Mouse (Mus musculus) lung, postnatal 0 days (tissue): Measurements from ENCODE around the gene Cntn4. TPM values are rescaled to one million over a fixed set of nuclear protein-coding genes. Genes with fewer than 3 reads are reported as not detected.

Experiments
- ATAC-seq: fragments of 200-750 bp; cut with Nextera tagmentation; 2 replicates; pipeline ENCODE4 v1.8.0; 2017; ENCODE audit warnings: moderate library complexity
- DNase-seq: peaks from one replicate; pipeline ENCODE4 v3.0.0-alpha.2; 2016; ENCODE audit warnings: low spot score
- H3K27ac ChIP-seq: fragments of 300-500 bp; sonication (generic); 2 replicates; pipeline ENCODE4 v1.5.1; 2014; ENCODE audit warnings: antibody characterized with exemption, mild to moderate bottlenecking, low read length, mixed read lengths
- H3K27me3 ChIP-seq: fragments of 300-500 bp; sonication (generic); replicated peaks from 2 replicates; pipeline ENCODE4 v1.6.1; 2014; ENCODE audit warnings: low read length, mixed read lengths; ENCODE audit not compliant: insufficient read depth
- H3K36me3 ChIP-seq: fragments of 300-500 bp; sonication (generic); 2 replicates; pipeline ENCODE4 v1.6.1; 2014; ENCODE audit warnings: low read length, mixed read lengths; ENCODE audit not compliant: insufficient read depth
- H3K4me1 ChIP-seq: fragments of 300-500 bp; sonication (generic); 2 replicates; pipeline ENCODE4 v1.6.1; 2014; ENCODE audit warnings: antibody characterized with exemption, low read depth, low read length, mixed read lengths; ENCODE audit not compliant: insufficient read depth
- H3K4me2 ChIP-seq: fragments of 300-500 bp; sonication (generic); replicated peaks from 2 replicates; pipeline ENCODE4 v1.6.1; 2014; ENCODE audit warnings: low read depth, mild to moderate bottlenecking, low read length, moderate library complexity, mixed read lengths
- H3K4me3 ChIP-seq: fragments of 300-500 bp; sonication (generic); 2 replicates; pipeline ENCODE4 v1.5.1; 2014; ENCODE audit warnings: low read depth, low read length
- H3K9ac ChIP-seq: fragments of 300-500 bp; sonication (generic); replicated peaks from 2 replicates; pipeline ENCODE4 v1.6.1; 2014; ENCODE audit warnings: low read depth, mild to moderate bottlenecking
- H3K9me3 ChIP-seq: fragments of 300-500 bp; sonication (generic); 2 replicates; pipeline ENCODE4 v1.6.1; 2016; ENCODE audit warnings: low read length, mixed read lengths
- CTCF ChIP-seq: IDR thresholded peaks from 2 replicates; pipeline ENCODE4 v1.5.1; 2016; ENCODE audit warnings: antibody characterized with exemption, mild to moderate bottlenecking
- EP300 ChIP-seq: IDR thresholded peaks from 2 replicates; pipeline ENCODE4 v1.6.1; 2016; ENCODE audit warnings: antibody characterized with exemption, mild to moderate bottlenecking, control low read depth
- WGBS: fragments of 180-500 bp; shearing (Covaris S2); extraction: QIAGEN DNeasy Blood & Tissue Kit; methylation state at CpG from one replicate; pipeline ENCODE4 v1.1.7; 2014; 5-methylcytosine and 5-hydroxymethylcytosine counted together
- polyA plus RNA-seq: library from polyadenylated mRNA; unstranded; fragments of >200 nt; fragmentation: Nextera tagmentation; extraction: Ambion mirVana; gene quantifications from 2 replicates; pipeline ENCODE4 v1.2.1, GENCODE M21; 2015

Cntn4 gene
- polyA plus RNA-seq, 1 experiment from 2014 or later = 0.12 TPM

- H3K4me3 ChIP-seq = no peak overlapping the region
- H3K9ac ChIP-seq = no peak overlapping the region
- H3K9me3 ChIP-seq = no peaks in the 10 kb centered on the region
- ATAC-seq = no peak
- H3K27me3 ChIP-seq = no peaks in the 10 kb centered on the region
- TF ChIP-seq CTCF (no peak), EP300 (no peak)
- H3K27ac ChIP-seq = no peak overlapping the region
- no peaks in the 10 kb centered on the region for H3K4me1 ChIP-seq
- WGBS = 66% methylated on average over 2 of the region's 2 CpGs
- no peak overlapping the region for H3K4me2 ChIP-seq
- H3K36me3 ChIP-seq = no peaks in the 10 kb centered on the region
- no peak for DNase-seq
These were observed 599.7 kb downstream of the Cntn4 start for GRCm38 (mm10) chr6:106277139-106277538.

DNA sequence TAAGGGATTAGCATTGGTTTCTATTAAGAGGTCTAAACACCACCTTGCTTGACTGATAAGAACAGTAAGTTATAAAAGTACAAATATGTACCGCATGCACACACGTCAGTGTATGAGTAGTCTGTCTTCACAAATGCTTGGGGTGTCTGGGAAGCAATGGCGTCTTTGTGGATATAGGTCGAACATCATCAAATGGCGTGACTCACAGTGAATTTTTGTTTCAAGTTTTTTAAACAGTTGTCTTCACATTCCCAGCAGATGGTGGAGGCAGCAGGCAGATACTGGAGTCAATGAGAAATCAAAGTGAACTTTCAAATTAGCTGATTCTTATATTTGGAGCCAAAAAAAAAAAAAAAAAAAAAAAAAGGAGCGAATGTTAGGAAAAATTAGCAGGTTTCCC, 604.2 kb downstream of the Cntn4 start:
- Histone ChIP-seq H3K27me3 (no peaks in the 10 kb centered on the region), H3K4me2 (no peak overlapping the region), H3K27ac (no peak overlapping the region), H3K9me3 (no peaks in the 10 kb centered on the region), H3K36me3 (no peaks in the 10 kb centered on the region), H3K4me3 (no peak overlapping the region), H3K4me1 (no peaks in the 10 kb centered on the region), H3K9ac (no peak overlapping the region)
- DNase-seq = no peak
- no peak for TF ChIP-seq CTCF
- TF ChIP-seq EP300 = no peak
- ATAC-seq = no peak
- WGBS = 89% methylated on average over 6 of the region's 6 CpGs

DNA sequence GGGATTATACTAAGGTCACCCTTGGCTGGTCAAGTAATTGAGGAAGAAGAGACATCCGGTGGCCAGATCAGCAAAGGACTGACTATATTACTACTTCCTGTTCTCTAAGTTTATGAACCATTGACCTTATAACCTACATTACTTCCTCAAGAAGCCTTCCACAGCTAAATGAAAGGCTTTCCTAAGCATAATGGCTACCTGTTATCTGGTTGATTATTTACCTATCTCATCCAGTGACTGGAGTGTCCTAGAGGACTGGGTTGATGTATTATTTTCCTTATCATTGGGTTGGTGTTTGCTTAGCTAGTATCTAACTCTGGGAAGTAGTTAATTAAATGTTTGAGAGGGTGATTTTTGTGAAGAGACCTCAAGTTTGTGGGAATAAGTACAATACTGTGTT, 606.4 kb downstream of the Cntn4 start:
- no peaks in the 10 kb centered on the region for H3K9me3 ChIP-seq
- no peak overlapping the region for H3K9ac ChIP-seq
- 18% methylated on average over 1 of the region's 1 CpGs for WGBS

GRCm38 (mm10) chr6:106299451-106299850, 622.0 kb downstream of the Cntn4 start:
- H3K9me3 ChIP-seq = no peaks in the 10 kb centered on the region
- no peak overlapping the region for H3K4me2 ChIP-seq
- DNase-seq (no peak), ATAC-seq (no peak)
- TF ChIP-seq CTCF (no peak), EP300 (no peak)
- H3K27ac ChIP-seq = no peak overlapping the region
- no peak overlapping the region for H3K4me3 ChIP-seq
- H3K4me1 ChIP-seq = no peaks in the 10 kb centered on the region
- H3K36me3 ChIP-seq = no peaks in the 10 kb centered on the region
- WGBS = 39% methylated on average over 1 of the region's 1 CpGs
- no peak overlapping the region for H3K9ac ChIP-seq
- H3K27me3 ChIP-seq = no peaks in the 10 kb centered on the region

More for the DNA sequence above, 606.4 kb downstream of the Cntn4 start:
- no peak for ATAC-seq
- no peak overlapping the region for H3K4me3 ChIP-seq
- H3K4me1 ChIP-seq = no peaks in the 10 kb centered on the region
- TF ChIP-seq CTCF (no peak), EP300 (no peak)
- no peak overlapping the region for H3K4me2 ChIP-seq
- H3K36me3 ChIP-seq = no peaks in the 10 kb centered on the region
- H3K27me3 ChIP-seq = no peaks in the 10 kb centered on the region
- DNase-seq = no peak
- no peak overlapping the region for H3K27ac ChIP-seq

GRCm38 (mm10) chr6:106300179-106300578, 622.7 kb downstream of the Cntn4 start:
- H3K4me2 ChIP-seq = no peak overlapping the region
- H3K9ac ChIP-seq = no peak overlapping the region
- DNase-seq (no peak), ATAC-seq (no peak)
- no peak overlapping the region for H3K27ac ChIP-seq
- TF ChIP-seq EP300 (no peak), CTCF (no peak)
- H3K4me1 ChIP-seq = no peaks in the 10 kb centered on the region
- no peaks in the 10 kb centered on the region for H3K36me3 ChIP-seq
- WGBS = 54% methylated on average over 3 of the region's 3 CpGs
- H3K9me3 ChIP-seq = no peaks in the 10 kb centered on the region
- no peaks in the 10 kb centered on the region for H3K27me3 ChIP-seq
- no peak overlapping the region for H3K4me3 ChIP-seq

DNA sequence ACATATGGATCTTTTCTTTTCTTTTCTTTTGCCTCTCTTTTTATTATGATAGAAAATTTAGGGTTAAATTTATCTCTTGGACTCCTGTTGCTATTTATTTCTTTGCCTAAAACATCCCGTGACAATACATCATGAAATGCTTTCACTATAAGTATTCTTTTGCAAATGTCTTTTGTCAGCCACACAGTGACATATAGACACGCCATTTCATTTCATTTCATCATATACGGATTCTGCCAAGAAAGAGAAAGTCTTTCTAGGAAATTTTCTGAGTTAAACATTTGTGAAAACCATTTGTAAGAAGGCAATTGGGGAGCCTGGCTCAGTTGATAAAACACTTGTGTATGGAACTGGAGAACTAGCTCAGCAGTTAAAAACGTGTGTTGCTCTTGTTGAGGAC, 625.0 kb downstream of the Cntn4 start:
- WGBS = 46% methylated on average over 4 of the region's 4 CpGs
- ATAC-seq (no peak), DNase-seq (peak; percentile 32)
- H3K27ac ChIP-seq = no peak overlapping the region
- H3K4me3 ChIP-seq = no peak overlapping the region
- TF ChIP-seq EP300 (no peak), CTCF (no peak)
- H3K4me1 ChIP-seq = no peaks in the 10 kb centered on the region
- no peaks in the 10 kb centered on the region for H3K9me3 ChIP-seq
- no peak overlapping the region for H3K4me2 ChIP-seq
- no peaks in the 10 kb centered on the region for H3K27me3 ChIP-seq
- H3K9ac ChIP-seq = no peak overlapping the region
- no peaks in the 10 kb centered on the region for H3K36me3 ChIP-seq

- 35% methylated on average over 1 of the region's 1 CpGs for WGBS
- H3K27me3 ChIP-seq = no peaks in the 10 kb centered on the region
- H3K27ac ChIP-seq = no peak overlapping the region
- H3K4me2 ChIP-seq = no peak overlapping the region
- H3K36me3 ChIP-seq = no peaks in the 10 kb centered on the region
- H3K9ac ChIP-seq = no peak overlapping the region
- ATAC-seq = no peak
- no peak for DNase-seq
- no peaks in the 10 kb centered on the region for H3K9me3 ChIP-seq
- H3K4me3 ChIP-seq = no peak overlapping the region
- no peaks in the 10 kb centered on the region for H3K4me1 ChIP-seq
- TF ChIP-seq EP300 = no peak
- peak; percentile 41 for TF ChIP-seq CTCF
These were observed 651.5 kb downstream of the Cntn4 start for GRCm38 (mm10) chr6:106328987-106329386.
